Mouse (Mus musculus): ENCODE results near the gene Sell. TPM values are rescaled to one million over a fixed set of nuclear protein-coding genes. Genes with fewer than 3 reads are reported as not detected.

Gene Sell
- polyA plus RNA-seq, 1 experiment from 2014 or later, result 2.0 TPM

- Histone ChIP-seq H3K4me3 (no peak overlapping the region), H3K4me1 (peaks cover 6% of the 10 kb centered on the region; the same call in 1 of the 2 replicates), H3K27me3 (replicated peaks) (peaks cover 6% of the 10 kb centered on the region), H3K9ac (no peak overlapping the region), H3K4me2 (no peak overlapping the region), H3K36me3 (no peaks in the 10 kb centered on the region), H3K27ac (no peak overlapping the region), H3K9me3 (replicated peaks) (no peaks in the 10 kb centered on the region)
- 38% methylated on average over 1 of the region's 1 CpGs for WGBS (ENCODE audit: insufficient replicate concordance)
- ATAC-seq, result no peak
Measured at GRCm38 (mm10) chr1:164076441-164076840, 14.7 kb downstream of the Sell start.

- no peak for ATAC-seq
- WGBS (ENCODE audit: insufficient replicate concordance), result 26% methylated on average over 3 of the region's 3 CpGs
Measured at GRCm38 (mm10) chr1:164077031-164077430, 15.2 kb downstream of the Sell start.

GRCm38 (mm10) chr1:164078323-164078741, 16.6 kb downstream of the Sell start:
- Histone ChIP-seq H3K4me3 (no peak overlapping the region), H3K9ac (no peak overlapping the region), H3K36me3 (no peaks in the 10 kb centered on the region), H3K9me3 (replicated peaks) (no peaks in the 10 kb centered on the region), H3K4me1 (peaks cover 6% of the 10 kb centered on the region; the same call in 1 of the 2 replicates), H3K4me2 (no peak overlapping the region), H3K27ac (no peak overlapping the region), H3K27me3 (replicated peaks) (peaks cover 6% of the 10 kb centered on the region)
- ATAC-seq, result no peak
- 45% methylated on average over 4 of the region's 4 CpGs for WGBS (ENCODE audit: insufficient replicate concordance)

More at GRCm38 (mm10) chr1:164077031-164077430, 15.2 kb downstream of the Sell start:
- Histone ChIP-seq H3K36me3 (no peaks in the 10 kb centered on the region), H3K4me1 (peaks cover 6% of the 10 kb centered on the region; the same call in 1 of the 2 replicates), H3K4me3 (no peak overlapping the region), H3K9me3 (replicated peaks) (no peaks in the 10 kb centered on the region), H3K27ac (no peak overlapping the region), H3K4me2 (no peak overlapping the region), H3K27me3 (replicated peaks) (peaks cover 6% of the 10 kb centered on the region), H3K9ac (no peak overlapping the region)

GRCm38 (mm10) chr1:164079091-164079490, 17.3 kb downstream of the Sell start:
- H3K9ac ChIP-seq, result no peak overlapping the region
- no peak overlapping the region for H3K4me3 ChIP-seq
- 75% methylated on average over 11 of the region's 11 CpGs for WGBS (ENCODE audit: insufficient replicate concordance)
- no peaks in the 10 kb centered on the region for H3K4me1 ChIP-seq
- ATAC-seq, result no peak
- H3K36me3 ChIP-seq, result no peaks in the 10 kb centered on the region
- H3K9me3 ChIP-seq (replicated peaks), result no peaks in the 10 kb centered on the region
- peaks cover 6% of the 10 kb centered on the region for H3K27me3 ChIP-seq (replicated peaks)
- H3K27ac ChIP-seq, result no peak overlapping the region
- H3K4me2 ChIP-seq, result no peak overlapping the region

- Histone ChIP-seq H3K9ac (no peak overlapping the region), H3K36me3 (no peaks in the 10 kb centered on the region), H3K9me3 (replicated peaks) (no peaks in the 10 kb centered on the region), H3K4me1 (no peaks in the 10 kb centered on the region), H3K27ac (no peak overlapping the region), H3K4me2 (no peak overlapping the region), H3K4me3 (no peak overlapping the region), H3K27me3 (replicated peaks) (peaks cover 6% of the 10 kb centered on the region)
- no peak for ATAC-seq
- 52% methylated on average over 4 of the region's 4 CpGs for WGBS (ENCODE audit: insufficient replicate concordance)
Measured at GRCm38 (mm10) chr1:164083046-164083445, 21.3 kb downstream of the Sell start.

DNA sequence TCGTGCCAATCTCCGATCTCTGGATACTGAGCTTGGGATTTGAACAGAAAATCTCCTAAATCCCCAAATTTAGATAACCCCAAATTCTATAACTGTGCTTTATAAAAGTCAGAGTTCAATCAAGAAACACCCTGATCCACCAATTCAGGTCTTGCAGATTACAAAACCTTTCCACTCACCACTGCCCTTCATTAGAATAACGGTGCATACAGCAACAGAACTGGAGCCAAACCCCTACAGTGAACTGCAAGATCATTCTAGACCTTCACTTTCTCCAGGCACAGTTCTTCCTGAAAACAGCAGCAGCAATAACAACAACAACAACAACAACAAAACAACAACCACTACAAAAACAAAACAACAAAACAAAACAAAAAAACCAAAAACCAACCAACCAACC, 25.0 kb downstream of the Sell start:
- Histone ChIP-seq H3K4me2 (no peak overlapping the region), H3K9me3 (replicated peaks) (no peaks in the 10 kb centered on the region), H3K27ac (no peak overlapping the region), H3K4me1 (no peaks in the 10 kb centered on the region), H3K27me3 (replicated peaks) (no peaks in the 10 kb centered on the region), H3K36me3 (no peaks in the 10 kb centered on the region), H3K9ac (no peak overlapping the region), H3K4me3 (no peak overlapping the region)
- WGBS (ENCODE audit: insufficient replicate concordance), result 65% methylated on average over 3 of the region's 3 CpGs
- ATAC-seq, result no peak

DNA sequence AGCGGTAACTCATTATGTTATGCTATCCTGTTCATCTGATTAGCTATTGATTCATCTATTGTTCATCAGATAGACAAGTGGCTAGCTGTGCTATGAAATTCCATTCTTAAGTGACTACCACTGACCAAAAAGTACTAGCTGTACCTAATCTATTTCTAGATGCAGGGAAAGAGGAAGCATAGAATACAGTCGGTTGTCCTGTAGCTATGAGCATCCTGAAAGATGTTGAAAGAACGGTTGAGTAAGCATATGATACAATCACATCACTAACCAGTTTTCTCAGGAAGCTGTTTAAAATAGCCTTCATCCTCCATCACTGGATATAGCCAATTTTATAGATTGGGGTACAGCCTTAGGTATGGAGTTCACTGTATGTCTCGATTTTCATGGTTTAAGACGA, 26.1 kb downstream of the Sell start:
- WGBS (ENCODE audit: insufficient replicate concordance), result 52% methylated on average over 5 of the region's 5 CpGs
- Histone ChIP-seq H3K4me3 (no peak overlapping the region), H3K9me3 (replicated peaks) (no peaks in the 10 kb centered on the region), H3K4me2 (no peak overlapping the region), H3K4me1 (no peaks in the 10 kb centered on the region), H3K9ac (no peak overlapping the region), H3K27me3 (replicated peaks) (no peaks in the 10 kb centered on the region), H3K27ac (no peak overlapping the region), H3K36me3 (no peaks in the 10 kb centered on the region)
- no peak for ATAC-seq

DNA sequence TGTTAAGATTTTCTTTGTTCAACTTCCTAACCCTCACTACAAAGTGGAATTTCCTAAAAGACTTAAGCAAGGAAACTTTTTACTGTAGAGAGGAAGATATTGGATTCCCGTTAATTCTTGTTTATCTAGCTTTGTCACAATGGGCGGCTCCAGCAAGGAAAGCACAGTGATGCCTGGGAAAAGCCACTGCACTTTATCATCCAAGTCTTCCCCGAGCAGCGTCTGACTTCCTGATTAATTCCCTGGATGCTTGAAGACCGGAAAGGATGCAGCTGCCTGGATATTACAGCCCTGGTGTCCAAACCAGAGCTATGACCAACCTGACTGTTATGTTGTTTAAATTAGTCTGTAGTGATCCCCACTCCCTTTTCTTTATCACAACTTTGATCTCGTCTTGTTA, 35.0 kb downstream of the Sell start:
- Histone ChIP-seq H3K9ac (no peak overlapping the region), H3K4me1 (no peaks in the 10 kb centered on the region), H3K9me3 (replicated peaks) (no peaks in the 10 kb centered on the region), H3K27me3 (replicated peaks) (no peaks in the 10 kb centered on the region), H3K4me3 (no peak overlapping the region), H3K36me3 (no peaks in the 10 kb centered on the region), H3K27ac (no peak overlapping the region), H3K4me2 (no peak overlapping the region)
- WGBS (ENCODE audit: insufficient replicate concordance), result 44% methylated on average over 6 of the region's 6 CpGs
- no peak for ATAC-seq

- Histone ChIP-seq H3K4me1 (no peaks in the 10 kb centered on the region), H3K4me2 (no peak overlapping the region), H3K4me3 (no peak overlapping the region), H3K36me3 (no peaks in the 10 kb centered on the region), H3K9ac (no peak overlapping the region), H3K27me3 (replicated peaks) (no peaks in the 10 kb centered on the region), H3K9me3 (replicated peaks) (no peaks in the 10 kb centered on the region), H3K27ac (no peak overlapping the region)
- WGBS (ENCODE audit: insufficient replicate concordance), result 65% methylated on average over 2 of the region's 2 CpGs
- ATAC-seq, result no peak
Measured at GRCm38 (mm10) chr1:164097911-164098310, 36.1 kb downstream of the Sell start.

DNA sequence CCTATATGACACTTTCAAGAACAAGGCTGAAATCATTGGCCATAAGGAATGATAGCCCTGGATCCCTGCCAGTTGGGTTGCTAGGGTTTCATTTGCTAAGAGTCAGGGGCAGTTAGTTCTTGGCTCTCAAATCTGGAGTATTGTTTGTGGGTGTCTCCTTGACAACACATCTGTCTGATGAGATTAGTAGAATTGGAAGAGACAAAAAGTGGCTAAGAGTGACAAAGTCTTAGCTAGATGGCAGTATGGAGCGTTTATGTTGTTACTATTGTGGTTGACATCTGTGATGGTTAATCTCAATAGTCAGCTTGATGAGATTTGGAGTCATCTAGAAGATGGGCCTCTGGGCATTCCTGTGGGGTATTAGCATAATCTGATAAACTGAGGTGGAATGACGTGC, 36.6 kb downstream of the Sell start:
- Histone ChIP-seq H3K4me3 (no peak overlapping the region), H3K27ac (no peak overlapping the region), H3K9me3 (replicated peaks) (no peaks in the 10 kb centered on the region), H3K4me1 (no peaks in the 10 kb centered on the region), H3K27me3 (replicated peaks) (no peaks in the 10 kb centered on the region), H3K4me2 (no peak overlapping the region), H3K9ac (no peak overlapping the region), H3K36me3 (no peaks in the 10 kb centered on the region)
- no peak for ATAC-seq
- 49% methylated on average over 2 of the region's 2 CpGs for WGBS (ENCODE audit: insufficient replicate concordance)

DNA sequence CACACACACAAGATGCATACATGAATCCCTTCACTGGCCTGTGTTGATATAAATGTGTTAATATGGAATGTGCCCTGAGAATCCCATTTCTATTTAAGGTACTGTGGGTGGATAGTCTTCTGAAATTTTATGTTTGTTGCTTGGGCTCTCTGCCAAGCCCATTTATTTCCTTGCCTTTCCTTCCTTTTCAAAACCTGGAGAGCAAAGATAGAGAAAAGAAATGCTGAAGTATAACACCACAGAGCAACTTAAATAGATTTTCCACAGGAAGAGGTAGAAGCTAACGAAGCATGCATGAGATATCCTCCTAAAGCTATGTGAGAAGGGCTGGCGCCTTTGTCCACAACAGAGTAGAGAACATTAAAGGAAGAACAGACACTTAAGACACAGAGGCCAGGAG, 48.0 kb downstream of the Sell start:
- H3K36me3 ChIP-seq, result no peaks in the 10 kb centered on the region
- ATAC-seq, result no peak
- no peaks in the 10 kb centered on the region for H3K27me3 ChIP-seq (replicated peaks)
- no peak overlapping the region for H3K27ac ChIP-seq
- H3K9ac ChIP-seq, result no peak overlapping the region
- no peak overlapping the region for H3K4me2 ChIP-seq
- no peak overlapping the region for H3K4me3 ChIP-seq
- H3K9me3 ChIP-seq (replicated peaks), result no peaks in the 10 kb centered on the region
- 53% methylated on average over 2 of the region's 2 CpGs for WGBS (ENCODE audit: insufficient replicate concordance)
- no peaks in the 10 kb centered on the region for H3K4me1 ChIP-seq

- no peaks in the 10 kb centered on the region for H3K9me3 ChIP-seq (replicated peaks)
- no peak overlapping the region for H3K4me3 ChIP-seq
- H3K36me3 ChIP-seq, result no peaks in the 10 kb centered on the region
- no peaks in the 10 kb centered on the region for H3K4me1 ChIP-seq
- no peaks in the 10 kb centered on the region for H3K27me3 ChIP-seq (replicated peaks)
- no peak overlapping the region for H3K27ac ChIP-seq
- no peak overlapping the region for H3K9ac ChIP-seq
- no peak overlapping the region for H3K4me2 ChIP-seq
- WGBS (ENCODE audit: insufficient replicate concordance), result 88% methylated on average over 9 of the region's 9 CpGs
- no peak for ATAC-seq
Measured at GRCm38 (mm10) chr1:164110591-164111329, 49.0 kb downstream of the Sell start.

GRCm38 (mm10) chr1:164114280-164114679, 52.5 kb downstream of the Sell start:
- H3K36me3 ChIP-seq, result no peaks in the 10 kb centered on the region
- no peaks in the 10 kb centered on the region for H3K27me3 ChIP-seq (replicated peaks)
- H3K4me3 ChIP-seq, result no peak overlapping the region
- no peaks in the 10 kb centered on the region for H3K4me1 ChIP-seq
- no peak overlapping the region for H3K9ac ChIP-seq
- H3K27ac ChIP-seq, result no peak overlapping the region
- H3K9me3 ChIP-seq (replicated peaks), result no peaks in the 10 kb centered on the region
- H3K4me2 ChIP-seq, result no peak overlapping the region
- 65% methylated on average over 5 of the region's 5 CpGs for WGBS (ENCODE audit: insufficient replicate concordance)
- no peak for ATAC-seq

Data from liver, embryonic 12.5 days (tissue).